Mouse (Mus musculus) spleen, adult 2 months (tissue): ENCODE measurements around the gene G0s2. TPM values are rescaled to one million over a fixed set of nuclear protein-coding genes. Genes with fewer than 3 reads are reported as not detected.

Experiments used
- DNase-seq, 2 experiments: peaks; one replicate each; pipeline versions ENCODE4 v3.0.0 to v3.0.0-alpha.2; 2012 to 2021; ENCODE audit warnings: low spot score in 2 of 2, low read depth in 1 of 2
- H3K27ac ChIP-seq: fragments of 200-500 bp; 2 replicates; pipeline ENCODE4 v1.5.1; 2012; ENCODE audit warnings: low read length, inconsistent platforms; ENCODE audit not compliant: insufficient read depth
- H3K27me3 ChIP-seq: fragments of 200-500 bp; 2 replicates; pipeline ENCODE4 v1.6.1; 2012; ENCODE audit warnings: mild to moderate bottlenecking, moderate library complexity, low read length, inconsistent platforms; ENCODE audit not compliant: control insufficient read depth, insufficient read depth
- H3K36me3 ChIP-seq: fragments of 200-500 bp; 2 replicates; pipeline ENCODE4 v1.6.1; 2012; ENCODE audit warnings: mild to moderate bottlenecking, low read length, inconsistent platforms; ENCODE audit not compliant: control insufficient read depth, insufficient read depth
- H3K4me1 ChIP-seq: fragments of 200-500 bp; 2 replicates; pipeline ENCODE4 v1.6.1; 2011; ENCODE audit warnings: inconsistent platforms; ENCODE audit not compliant: control insufficient read depth, insufficient read depth, insufficient read length
- H3K4me3 ChIP-seq: fragments of 200-500 bp; 2 replicates; pipeline ENCODE4 v1.5.1; 2011; ENCODE audit warnings: mild to moderate bottlenecking, inconsistent platforms; ENCODE audit not compliant: insufficient read depth, insufficient read length; ENCODE audit errors: extremely low read depth
- CTCF ChIP-seq: fragments of 200-500 bp; IDR thresholded peaks from 2 replicates; pipeline ENCODE4 v1.5.1; 2011; ENCODE audit warnings: mild to moderate bottlenecking, inconsistent platforms; ENCODE audit not compliant: insufficient read depth, insufficient read length, insufficient replicate concordance; ENCODE audit errors: extremely low read depth
- POLR2A ChIP-seq: fragments of 200-500 bp; IDR thresholded peaks from 2 replicates; pipeline ENCODE4 v1.6.1; 2011; ENCODE audit warnings: low read depth, low read length, inconsistent platforms
- WGBS: fragments of 180-500 bp; shearing (Covaris S2); methylation state at CpG from one replicate; pipeline ENCODE4 v1.1.7; 2018; 5-methylcytosine and 5-hydroxymethylcytosine counted together
- polyA plus RNA-seq: library from polyadenylated mRNA; depleted of rRNA; stranded (reverse); fragments of >200 nt; gene quantifications from 2 replicates; pipeline ENCODE4 v1.2.3, GENCODE M21; 2012

G0s2 gene
- polyA plus RNA-seq, 1 experiment, result 60.8 TPM

DNA sequence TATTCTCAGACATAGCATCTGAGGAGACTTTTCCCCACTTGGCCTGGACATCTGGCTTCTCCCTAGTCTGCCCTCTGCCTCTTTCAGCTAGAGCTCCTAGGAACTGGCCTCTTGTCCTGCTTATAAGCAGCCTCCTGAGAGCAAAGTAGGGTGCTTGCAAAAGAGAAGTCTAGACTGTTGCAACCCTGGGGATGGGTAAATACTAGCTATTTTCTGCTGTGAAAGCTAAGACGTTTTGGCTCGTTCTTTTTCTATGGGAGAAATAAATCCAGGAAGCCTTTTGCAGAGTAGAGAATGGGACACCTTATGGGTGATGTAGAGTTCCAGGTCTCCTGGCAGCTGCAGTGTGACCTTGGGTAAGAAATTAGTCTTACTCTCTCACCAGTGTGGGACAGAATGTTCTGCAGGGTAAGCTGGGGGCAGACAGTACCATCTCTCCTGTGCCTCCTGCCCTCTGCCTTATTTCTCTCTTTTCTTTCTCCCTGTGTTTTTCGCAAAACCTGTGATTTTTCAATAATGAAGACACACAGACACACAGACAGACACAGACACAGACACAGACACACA is 37.6 kb upstream of the G0s2 start:
- Histone ChIP-seq H3K27me3 (no peaks in the 10 kb centered on the region), H3K4me1 (no peaks in the 10 kb centered on the region), H3K36me3 (no peaks in the 10 kb centered on the region), H3K27ac (no peak overlapping the region), H3K4me3 (no peak overlapping the region)
- no peak for TF ChIP-seq CTCF
- TF ChIP-seq POLR2A, result no peak
- DNase-seq, result no peak
- 89% methylated on average over 3 of the region's 3 CpGs for WGBS

DNA sequence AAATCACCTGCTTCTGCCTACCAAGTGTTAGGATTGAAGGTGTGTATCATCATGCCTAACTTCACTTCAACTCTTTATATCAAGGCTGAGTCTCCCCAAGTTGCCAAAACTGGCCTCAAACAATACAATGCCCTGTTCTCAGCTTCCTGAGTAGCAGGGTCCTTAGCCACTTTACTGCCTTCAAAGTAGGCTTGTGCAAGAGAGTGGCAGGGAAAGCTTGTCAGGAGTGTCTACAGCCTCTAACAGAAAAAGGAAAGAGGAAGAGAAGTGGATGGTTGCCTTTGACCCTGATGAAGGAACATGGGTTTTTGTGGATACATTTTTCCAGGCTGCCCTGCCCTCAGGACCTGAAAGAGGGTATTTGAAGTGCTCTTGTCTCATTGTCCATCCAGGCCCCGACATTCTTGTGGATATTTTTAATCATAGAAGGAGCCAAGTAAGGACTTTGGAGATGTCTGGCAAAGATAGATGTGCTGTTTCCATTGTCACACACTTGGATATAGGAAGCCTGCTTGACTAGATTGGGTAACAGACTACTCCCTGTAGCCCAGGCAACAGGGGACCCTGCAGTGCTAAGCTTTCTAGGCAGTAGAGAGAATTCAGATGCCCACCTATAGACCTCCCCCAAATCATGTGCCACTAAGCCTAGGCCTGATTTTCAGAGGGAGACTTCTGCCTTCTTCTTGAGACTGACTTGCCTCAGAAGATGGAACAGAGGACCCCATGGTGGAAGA is 36.9 kb upstream of the G0s2 start:
- Histone ChIP-seq H3K4me3 (no peak overlapping the region), H3K27ac (no peak overlapping the region), H3K27me3 (no peaks in the 10 kb centered on the region), H3K4me1 (no peaks in the 10 kb centered on the region), H3K36me3 (no peaks in the 10 kb centered on the region)
- WGBS, result 69% methylated on average over 1 of the region's 1 CpGs
- TF ChIP-seq CTCF, result no peak
- no peak for TF ChIP-seq POLR2A
- DNase-seq, result no peak

DNA sequence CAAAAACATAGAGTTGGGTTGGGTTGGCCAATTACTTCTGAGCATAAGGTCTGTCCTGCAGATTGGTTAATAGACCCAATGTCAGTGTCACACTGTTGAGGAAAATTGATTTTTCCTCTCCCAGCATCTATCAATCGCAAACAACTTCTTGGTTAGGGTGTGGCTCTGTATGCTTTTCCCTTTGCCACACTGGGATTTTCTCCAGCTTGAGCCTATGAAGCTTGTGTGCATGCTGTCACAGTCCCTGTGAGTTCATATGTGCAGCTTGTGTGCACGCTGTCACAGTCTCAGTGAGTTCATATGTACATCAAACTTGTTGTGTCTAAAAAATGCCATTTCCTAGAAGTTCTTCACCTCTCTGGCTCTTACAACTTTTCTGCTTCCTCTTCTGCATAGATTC is 33.8 kb upstream of the G0s2 start:
- no peak for TF ChIP-seq POLR2A
- TF ChIP-seq CTCF, result no peak
- H3K36me3 ChIP-seq, result no peaks in the 10 kb centered on the region
- no peak overlapping the region for H3K27ac ChIP-seq
- WGBS, result 92% methylated on average over 2 of the region's 2 CpGs
- no peak overlapping the region for H3K4me3 ChIP-seq
- H3K27me3 ChIP-seq, result no peaks in the 10 kb centered on the region
- H3K4me1 ChIP-seq, result no peaks in the 10 kb centered on the region
- no peak for DNase-seq

DNA sequence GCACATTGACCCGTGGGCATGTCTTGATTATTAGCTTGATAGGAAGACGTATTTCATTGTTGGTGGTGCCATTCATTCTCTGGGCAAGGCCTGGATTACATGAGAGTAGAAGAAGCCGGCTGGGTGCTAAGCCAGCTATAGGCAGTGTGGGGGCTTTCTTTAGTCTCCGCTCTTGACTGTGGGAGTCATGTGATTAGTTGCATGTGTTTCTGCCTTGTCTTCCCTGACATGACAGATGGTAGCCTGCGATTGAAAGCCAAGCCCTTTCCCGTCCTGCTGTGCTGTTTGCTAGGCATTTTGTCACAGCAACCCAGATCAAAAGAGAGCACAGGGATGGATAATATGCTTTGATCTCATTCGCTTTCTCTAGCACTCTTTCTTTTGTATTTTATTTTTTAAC is 32.4 kb upstream of the G0s2 start:
- TF ChIP-seq POLR2A, result no peak
- TF ChIP-seq CTCF, result no peak
- Histone ChIP-seq H3K27ac (no peak overlapping the region), H3K4me1 (no peaks in the 10 kb centered on the region), H3K4me3 (no peak overlapping the region), H3K36me3 (no peaks in the 10 kb centered on the region), H3K27me3 (no peaks in the 10 kb centered on the region)
- no peak for DNase-seq
- 86% methylated on average over 7 of the region's 7 CpGs for WGBS

DNA sequence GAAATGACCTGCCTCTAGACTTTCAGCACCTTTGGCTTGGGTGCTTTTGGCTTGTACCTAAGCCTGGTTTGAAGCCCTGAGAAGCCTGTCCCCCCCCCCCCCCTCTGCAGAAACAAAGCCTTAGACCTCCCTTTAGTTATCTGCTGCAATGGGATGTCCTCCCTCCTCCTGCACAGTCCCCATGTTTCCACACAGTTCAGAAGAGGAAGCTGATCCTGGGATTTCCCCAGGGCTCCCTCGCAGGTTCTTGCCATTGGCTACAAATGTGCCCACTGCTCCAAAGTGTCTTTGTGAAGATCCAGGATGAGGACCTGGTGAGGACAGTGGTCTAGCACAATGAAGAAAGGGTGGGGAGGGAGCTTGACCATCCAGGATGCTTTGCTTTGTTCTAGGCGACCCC is 30.1 kb upstream of the G0s2 start:
- no peak for TF ChIP-seq POLR2A
- H3K4me3 ChIP-seq, result no peak overlapping the region
- DNase-seq, result no peak
- no peaks in the 10 kb centered on the region for H3K36me3 ChIP-seq
- WGBS, result 25% methylated on average over 2 of the region's 2 CpGs
- H3K4me1 ChIP-seq, result no peaks in the 10 kb centered on the region
- no peaks in the 10 kb centered on the region for H3K27me3 ChIP-seq
- no peak overlapping the region for H3K27ac ChIP-seq

DNA sequence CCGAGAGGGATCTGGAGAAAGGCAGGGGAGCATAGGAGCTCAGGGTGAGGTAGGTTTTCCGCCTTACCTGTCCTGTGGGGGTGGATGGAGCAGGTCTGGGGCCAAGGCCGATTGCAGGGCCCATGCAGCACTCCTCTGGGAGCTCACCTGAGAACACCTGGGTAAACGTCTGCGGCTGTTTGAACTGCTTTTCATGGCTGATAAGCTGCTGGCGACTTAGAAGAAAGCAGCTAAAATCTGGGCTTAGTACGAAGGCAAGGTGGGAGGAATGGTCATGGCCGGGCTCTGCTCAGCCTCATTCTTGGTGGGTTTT is 29.0 kb upstream of the G0s2 start:
- Histone ChIP-seq H3K27me3 (no peaks in the 10 kb centered on the region), H3K36me3 (no peaks in the 10 kb centered on the region), H3K4me1 (no peaks in the 10 kb centered on the region), H3K27ac (no peak overlapping the region), H3K4me3 (no peak overlapping the region)
- TF ChIP-seq POLR2A (no peak), CTCF (no peak)
- 82% methylated on average over 8 of the region's 8 CpGs for WGBS
- DNase-seq, result no peak

DNA sequence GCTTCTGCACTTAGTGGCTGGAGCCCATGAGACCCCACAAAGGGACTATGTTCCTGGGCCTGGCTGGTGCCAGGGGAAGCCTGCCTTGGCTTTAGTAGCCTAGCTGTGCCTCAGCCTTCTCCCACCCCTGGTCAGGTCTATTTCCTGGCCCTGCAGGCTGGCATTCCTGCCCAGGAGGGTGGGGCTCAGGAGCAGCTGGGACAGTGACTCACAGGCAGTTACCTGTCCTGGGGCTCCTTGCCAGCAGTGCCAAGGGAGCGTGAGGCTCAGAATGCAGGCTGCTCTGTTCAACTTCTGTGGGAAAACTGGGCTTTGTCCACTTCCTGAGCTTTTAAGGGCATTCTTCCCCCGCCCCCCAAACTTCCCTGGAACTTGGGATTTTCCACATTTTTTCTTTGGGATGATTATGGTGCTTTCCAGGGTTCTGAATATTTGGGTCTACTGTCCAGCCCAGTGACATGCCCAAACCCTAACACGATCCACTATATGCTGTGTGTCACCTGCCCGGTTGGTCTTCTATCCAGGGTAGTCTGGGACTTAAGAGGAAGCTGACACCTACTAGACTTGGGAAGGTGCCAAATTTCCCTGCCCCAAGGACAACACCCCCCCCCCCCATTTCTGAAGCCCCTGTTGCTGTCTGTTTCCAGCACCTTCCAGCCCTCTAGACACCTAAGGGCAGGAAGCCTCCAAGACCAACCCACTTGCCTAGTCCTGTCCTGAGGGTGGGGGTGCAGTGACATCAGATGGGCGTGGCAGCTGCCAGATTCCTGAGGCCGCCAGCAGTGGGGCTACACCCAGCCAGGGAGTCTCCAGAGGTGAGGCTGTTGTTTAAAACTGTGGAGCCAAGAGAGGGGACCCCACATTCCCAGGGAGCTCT is 28.4 kb upstream of the G0s2 start:
- Histone ChIP-seq H3K4me3 (no peak overlapping the region), H3K4me1 (no peaks in the 10 kb centered on the region), H3K36me3 (no peaks in the 10 kb centered on the region), H3K27me3 (no peaks in the 10 kb centered on the region), H3K27ac (no peak overlapping the region)
- 83% methylated on average over 6 of the region's 6 CpGs for WGBS
- no peak for DNase-seq
- TF ChIP-seq POLR2A (no peak), CTCF (no peak)
